Comparison of ENCODE assay signal across 19 mouse cellular contexts in genomic region chr11:69610899-69611298, GRCm38 (mm10). TPM values are rescaled to one million over a fixed set of nuclear protein-coding genes. Genes with fewer than 3 reads are reported as not detected.
A peak's percentile ranks its signal among the peaks of the same experiment; 100 is the strongest.
DNase-seq lines count a peak whose midpoint lies in the region; ATAC-seq and TF ChIP-seq lines count a peak whose summit lies in the region.
"Had no signal": no experiment of that assay in that cellular context is flagged by ENCODE, and none has a peak within 500 bp of the region (broad histone marks: within the 10 kb centered on the region; RNA-seq: fewer than 3 reads in every experiment).

No protein-coding gene starts in this region.

- H3K9ac ChIP-seq in heart, embryonic 13.5 days: peak overlapping the region; percentile 24; the same call in 1 of the 2 replicates
- H3K9ac ChIP-seq: embryonic facial prominence, embryonic 13.5 days; forebrain, embryonic 12.5 days; intestine, embryonic 15.5 days had no signal

- H3K36me3 ChIP-seq in heart, embryonic 13.5 days: no peaks in the 10 kb centered on the region
- H3K36me3 ChIP-seq: embryonic facial prominence, embryonic 13.5 days; forebrain, embryonic 12.5 days; hindbrain, embryonic 10.5 days; intestine, embryonic 15.5 days had no signal

- 0 out of 2 replicates have a peak, but pooled peaks cover 3% of the 10 kb centered on the region for H3K4me1 ChIP-seq in cerebellum, adult 2 months (ENCODE audit: control insufficient read depth, insufficient read depth, low read length)
- peaks cover 17% of the 10 kb centered on the region for H3K4me1 ChIP-seq in heart, embryonic 13.5 days

- DNase-seq in cerebellum, adult 2 months: peak; percentile 24 to 59
- DNase-seq in cerebellum, postnatal 36 days: no peak
- DNase-seq in heart, adult 8-10 months (ENCODE audit: low spot score): no peak
- DNase-seq in left cerebral cortex, postnatal 4 days: peak; percentile 27
- no peak for DNase-seq in left cerebral cortex, postnatal 36 days (ENCODE audit: low spot score in 2 of 2)
- DNase-seq in right cerebral cortex, postnatal 10 days (ENCODE audit: low spot score in 2 of 2): peak; percentile 65 to 75
- DNase-seq in right cerebral cortex, adult 18-20 months: no peak
- DNase-seq: adrenal gland, postnatal 10 days; gastrocnemius, adult 2 months; gastrocnemius, postnatal 25 days had no signal

- no peak for TF ChIP-seq CTCF in cerebellum, adult 2 months (IDR thresholded peaks at IDR 0.05; ENCODE audit: borderline replicate concordance, insufficient read depth, low read depth, low read length)

- no peaks in the 10 kb centered on the region for H3K27me3 ChIP-seq in cerebellum, adult 2 months (ENCODE audit: control insufficient read depth, insufficient read depth, low read length)
- H3K27me3 ChIP-seq in heart, embryonic 13.5 days (replicated peaks): peaks cover 11% of the 10 kb centered on the region; the same call in 1 of the 2 replicates
- H3K27me3 ChIP-seq: embryonic facial prominence, embryonic 13.5 days; intestine, embryonic 15.5 days had no signal

- no peak for TF ChIP-seq POLR2A in cerebellum, adult 2 months (IDR thresholded peaks at IDR 0.05; ENCODE audit: borderline replicate concordance, insufficient read depth, low read length)

- no peak for ATAC-seq in heart, embryonic 13.5 days (ENCODE audit: extremely low read depth, insufficient number of reproducible peaks, low FRiP score, low TSS enrichment)
- ATAC-seq: intestine, embryonic 15.5 days had no signal

- no peak overlapping the region for H3K4me2 ChIP-seq in heart, embryonic 13.5 days
- H3K4me2 ChIP-seq: embryonic facial prominence, embryonic 13.5 days; forebrain, embryonic 12.5 days; intestine, embryonic 15.5 days had no signal

- intact Hi-C loops in left cerebral cortex, postnatal 4 days (cut with DNase I): no loop called here
- intact Hi-C loops in left cerebral cortex, postnatal 36 days (cut with DNase I): no loop called here

- H3K9me3 ChIP-seq in heart, embryonic 13.5 days: no peaks in the 10 kb centered on the region
- H3K9me3 ChIP-seq: embryonic facial prominence, embryonic 13.5 days; forebrain, embryonic 12.5 days; hindbrain, embryonic 10.5 days; intestine, embryonic 15.5 days had no signal

- no peak overlapping the region for H3K27ac ChIP-seq in cerebellum, adult 2 months (ENCODE audit: insufficient read depth, low read length)
- no peak overlapping the region for H3K27ac ChIP-seq in heart, embryonic 13.5 days (replicated peaks)
- H3K27ac ChIP-seq: embryonic facial prominence, embryonic 13.5 days; forebrain, embryonic 12.5 days; gastrocnemius, adult 2 months; hindbrain, embryonic 10.5 days; intestine, embryonic 15.5 days had no signal

- WGBS in cerebellum, adult 2 months: 33% methylated on average over 4 of the region's 4 CpGs
- WGBS in heart, embryonic 13.5 days: 41% methylated on average over 4 of the region's 4 CpGs

- H3K4me3 ChIP-seq in cerebellum, adult 2 months (replicated peaks; ENCODE audit: insufficient read depth, low read depth, low read length): no peak overlapping the region
- H3K4me3 ChIP-seq in heart, embryonic 13.5 days: no peak overlapping the region
- H3K4me3 ChIP-seq: embryonic facial prominence, embryonic 13.5 days; forebrain, embryonic 12.5 days; gastrocnemius, adult 2 months; hindbrain, embryonic 10.5 days; intestine, embryonic 15.5 days had no signal

RNA-seq across cellular contexts. Expression of gene Atp1b2, which starts 5.2 kb away (rescaled TPM):
- 890 and 950 TPM in 2 replicates for polyA plus RNA-seq in cerebellum, adult 2 months (2012; rRNA removed)
- 24.5 and 25.0 TPM in 2 replicates for polyA plus RNA-seq in heart, embryonic 13.5 days (2015; fragmentation: Nextera tagmentation; extraction: Ambion mirVana)
- total RNA-seq in heart, adult 8-10 months (2022): 10 to 100 TPM; 12.4 to 16.3 (median 13.1) TPM
- total RNA-seq in left cerebral cortex, postnatal 4 days (2021): 100 to 1,000 TPM; 166 to 200 TPM
- 100 to 1,000 TPM; 398 to 420 TPM for total RNA-seq in left cerebral cortex, postnatal 36 days (2021)

RNA-seq across cellular contexts. Expression of gene Shbg, which starts 6.8 kb away (rescaled TPM):
- 0.11 TPM in 2 replicates for polyA plus RNA-seq in cerebellum, adult 2 months (2012; rRNA removed)
- polyA plus RNA-seq in heart, embryonic 13.5 days (2015; fragmentation: Nextera tagmentation; extraction: Ambion mirVana): 0.23 and 1.7 TPM in 2 replicates
- total RNA-seq in heart, adult 8-10 months (2022): not detected
- total RNA-seq in left cerebral cortex, postnatal 4 days (2021): not detected
- not detected for total RNA-seq in left cerebral cortex, postnatal 36 days (2021)
- total RNA-seq: gastrocnemius, adult 2 months; granulocyte monocyte progenitor cell, adult 5-6 weeks; heart, postnatal 25 days; MEL had no signal
- polyA plus RNA-seq: brain, embryonic 14.5 days; embryonic facial prominence, embryonic 13.5 days; forebrain, embryonic 12.5 days; hindbrain, embryonic 10.5 days had no signal

RNA-seq across cellular contexts. Expression of gene Sat2, which starts 10.9 kb away (rescaled TPM):
- polyA plus RNA-seq in cerebellum, adult 2 months (2012; rRNA removed): 32.4 and 33.5 TPM in 2 replicates
- 17.5 and 18.1 TPM in 2 replicates for polyA plus RNA-seq in heart, embryonic 13.5 days (2015; fragmentation: Nextera tagmentation; extraction: Ambion mirVana)
- 1 to 10 TPM; 2.6 to 5.3 (median 3.3) TPM for total RNA-seq in heart, adult 8-10 months (2022)
- 10 to 100 TPM in 1 of 2 experiments, 1 to 10 TPM in 1; 8.7 to 12.4 TPM for total RNA-seq in left cerebral cortex, postnatal 4 days (2021)
- 10 to 100 TPM in 1 of 2 experiments, 1 to 10 TPM in 1; 9.5 to 11.2 TPM for total RNA-seq in left cerebral cortex, postnatal 36 days (2021)
- total RNA-seq: granulocyte monocyte progenitor cell, adult 5-6 weeks; MEL had no signal

RNA-seq across cellular contexts. Expression of gene Fxr2, which starts 21.9 kb away (rescaled TPM):
- 176 and 183 TPM in 2 replicates for polyA plus RNA-seq in cerebellum, adult 2 months (2012; rRNA removed)
- 22.1 and 25.6 TPM in 2 replicates for polyA plus RNA-seq in heart, embryonic 13.5 days (2015; fragmentation: Nextera tagmentation; extraction: Ambion mirVana)
- 100 to 1,000 TPM in 1 of 4 experiments, 10 to 100 TPM in 3; 92.4 to 109 (median 94.5) TPM for total RNA-seq in heart, adult 8-10 months (2022)
- 100 to 1,000 TPM in 1 of 2 experiments, 10 to 100 TPM in 1; 98.2 to 107 TPM for total RNA-seq in left cerebral cortex, postnatal 4 days (2021)
- total RNA-seq in left cerebral cortex, postnatal 36 days (2021): 100 to 1,000 TPM; 117 to 149 TPM

RNA-seq across cellular contexts. Expression of gene Trp53, which starts 30.7 kb away (rescaled TPM):
- 34.7 and 35.6 TPM in 2 replicates for polyA plus RNA-seq in cerebellum, adult 2 months (2012; rRNA removed)
- polyA plus RNA-seq in heart, embryonic 13.5 days (2015; fragmentation: Nextera tagmentation; extraction: Ambion mirVana): 82.6 and 86.5 TPM in 2 replicates
- total RNA-seq in heart, adult 8-10 months (2022): 10 to 100 TPM; 12.8 to 16.3 (median 14.1) TPM
- 10 to 100 TPM; 38.0 to 39.1 TPM for total RNA-seq in left cerebral cortex, postnatal 4 days (2021)
- total RNA-seq in left cerebral cortex, postnatal 36 days (2021): 10 to 100 TPM; 21.7 to 22.6 TPM

Comparison
In these comparisons a context has a peak if more than half of its experiments do, and no peak if none do; other contexts are left out.
1. DNase-seq: peak in cerebellum, adult 2 months (2 of 2), left cerebral cortex, postnatal 4 days (single experiment) and right cerebral cortex, postnatal 10 days (2 of 2); none in cerebellum, postnatal 36 days (0 of 2), heart, adult 8-10 months (single experiment), left cerebral cortex, postnatal 36 days (0 of 2) and right cerebral cortex, adult 18-20 months (single experiment).
2. RNA of gene Atp1b2, which starts 5.2 kb away (total RNA-seq): 398 to 420 TPM in left cerebral cortex, postnatal 36 days and 166 to 200 TPM in left cerebral cortex, postnatal 4 days; 12.4 to 16.3 TPM in heart, adult 8-10 months; every median in the first group is over 4 times any median in the second.